Mouse (Mus musculus) brain, adult 10 weeks (tissue): ENCODE data around the gene Trim27. TPM values are rescaled to one million over a fixed set of nuclear protein-coding genes. Genes with fewer than 3 reads are reported as not detected.

Experiments used
- polyA plus RNA-seq: library from polyadenylated mRNA; stranded (reverse); fragments of 350-450 nt; fragmentation: Illumina TruSeq; extraction: RNeasy Lipid Tissue Mini Kit (QIAGEN cat#74804); gene quantifications from one replicate; pipeline ENCODE4 v1.2.3, GENCODE M21; 2015; ENCODE audit warnings: low read depth, low replicate concordance

Trim27 gene
- polyA plus RNA-seq: 39.0 TPM

DNA sequence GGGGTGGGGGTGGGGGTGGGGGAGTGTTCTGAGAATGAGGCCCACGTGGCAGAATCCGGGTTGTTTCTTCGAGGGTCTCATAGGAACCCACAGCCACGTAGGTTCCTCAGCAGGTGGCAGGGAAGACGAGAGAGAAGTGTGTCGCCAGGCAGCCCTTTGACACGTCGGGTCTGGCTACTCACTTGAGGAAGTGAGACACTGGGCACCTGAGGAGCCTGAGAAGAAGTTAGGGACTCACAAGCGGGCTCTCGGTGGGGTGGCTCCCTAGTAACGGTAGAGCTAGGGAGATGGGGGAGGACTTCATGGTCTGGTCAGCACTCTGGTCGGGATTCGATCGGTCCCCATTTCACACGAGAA is at the start of gene Trim27:
Gene Trim27, plus strand, starts transcription at position 79 of the 357 bp plus-strand sequence.

DNA sequence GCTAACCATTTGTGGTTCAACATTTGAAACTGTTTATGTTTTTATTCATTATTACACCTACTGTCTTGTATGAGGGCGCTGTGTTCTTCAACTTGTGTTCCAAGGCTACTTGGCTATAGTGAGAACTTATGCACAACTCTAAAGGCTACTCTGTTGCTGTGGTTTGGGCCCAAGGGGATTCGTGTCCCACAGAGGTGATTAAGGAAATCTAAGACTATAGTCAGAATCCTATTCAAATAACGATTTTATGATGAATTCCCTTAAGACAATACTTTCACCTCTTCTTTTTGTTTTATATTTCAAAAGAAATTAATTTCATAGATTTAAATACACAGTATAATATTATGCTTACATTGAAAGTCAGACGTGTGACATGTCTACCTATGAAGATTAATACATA is 33.5 kb upstream of the Trim27 start, which contains the start of gene Olfr1368:
Gene Olfr1368, minus strand, starts transcription at position 101 of the 400 bp plus-strand sequence.

Other genes starting within 250 kb of the Trim27 start
- not detected for gene Olfr1370, start 104.5 kb upstream of the Trim27 start, polyA plus RNA-seq
- gene Olfr1369-ps1, start 68.0 kb upstream of the Trim27 start, polyA plus RNA-seq: not detected
- gene Olfr263, start 49.8 kb upstream of the Trim27 start, polyA plus RNA-seq: not detected
- gene Olfr1368, start 33.6 kb upstream of the Trim27 start, polyA plus RNA-seq: not detected
- gene Gpx5, start 113.3 kb downstream of the Trim27 start, polyA plus RNA-seq: not detected
- 1.0 TPM for gene Gpx6, start 132.7 kb downstream of the Trim27 start, polyA plus RNA-seq
- not detected for gene Olfr1367, start 167.5 kb downstream of the Trim27 start, polyA plus RNA-seq
- 6.4 TPM for gene Zscan12, start 183.4 kb downstream of the Trim27 start, polyA plus RNA-seq
- 31.8 TPM for gene Zkscan3, start 223.3 kb downstream of the Trim27 start, polyA plus RNA-seq